17 mouse cellular contexts compared by ENCODE assay signal in the genomic region with DNA sequence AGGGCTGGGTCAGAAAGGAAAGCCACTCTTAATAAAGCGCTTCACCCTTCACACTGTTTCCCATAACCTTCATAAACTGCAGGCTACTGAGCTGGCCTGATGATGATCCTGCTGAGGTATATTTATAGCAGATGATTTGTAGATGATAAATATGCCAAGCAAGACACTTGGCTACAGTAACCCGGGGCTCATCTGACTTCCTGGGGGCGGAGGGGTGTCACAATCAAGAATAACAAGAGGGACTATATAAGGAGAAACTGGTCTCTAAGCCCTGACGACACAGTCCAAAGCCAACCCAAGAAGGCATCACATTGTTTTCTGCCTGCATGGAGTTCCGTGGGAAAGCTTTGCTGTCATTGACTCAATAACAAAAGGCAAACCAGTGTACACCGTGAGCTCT. TPM values are rescaled to one million over a fixed set of nuclear protein-coding genes. Genes with fewer than 3 reads are reported as not detected.
DNase-seq lines count a peak whose midpoint lies in the region; ATAC-seq and TF ChIP-seq lines count a peak whose summit lies in the region.
"Had no signal": no experiment of that assay in that cellular context is flagged by ENCODE, and none has a peak within 500 bp of the region (broad histone marks: within the 10 kb centered on the region; RNA-seq: fewer than 3 reads in every experiment).

No protein-coding gene starts in this region.

- peaks cover 32% of the 10 kb centered on the region for H3K4me1 ChIP-seq in forebrain, embryonic 15.5 days
- H3K4me1 ChIP-seq in forebrain, embryonic 11.5 days (replicated peaks; ENCODE audit: control insufficient read depth, insufficient read depth, low read length), result peaks cover 3% of the 10 kb centered on the region; the same call in 1 of the 2 replicates
- no peaks in the 10 kb centered on the region; the same call in 1 of the 2 replicates for H3K4me1 ChIP-seq in cortical plate, adult 2 months (ENCODE audit: control insufficient read depth, insufficient read depth, low read length)
- peaks cover 10% of the 10 kb centered on the region for H3K4me1 ChIP-seq in hindbrain, embryonic 15.5 days (replicated peaks)
- H3K4me1 ChIP-seq in midbrain, postnatal 0 days (ENCODE audit: insufficient read depth, low read length), result no peaks in the 10 kb centered on the region
- no peaks in the 10 kb centered on the region; the same call in 1 of the 2 replicates for H3K4me1 ChIP-seq in limb, embryonic 10.5 days
- H3K4me1 ChIP-seq: heart, embryonic 12.5 days; lung, embryonic 15.5 days had no signal

- H3K4me3 ChIP-seq in forebrain, embryonic 15.5 days, result peak overlapping the region; percentile 85
- H3K4me3 ChIP-seq in forebrain, embryonic 11.5 days (ENCODE audit: low read depth, low read length), result no peak overlapping the region
- H3K4me3 ChIP-seq in cortical plate, adult 2 months (ENCODE audit: insufficient read depth, low read length), result peak overlapping the region; percentile 96; the same call in 1 of the 2 replicates
- H3K4me3 ChIP-seq in hindbrain, embryonic 15.5 days, result peak overlapping the region; percentile 84
- H3K4me3 ChIP-seq in midbrain, postnatal 0 days (ENCODE audit: low read depth, low read length), result peak overlapping the region; percentile 67
- H3K4me3 ChIP-seq in limb, embryonic 10.5 days, result no peak overlapping the region
- H3K4me3 ChIP-seq: embryonic facial prominence, embryonic 13.5 days; heart, embryonic 12.5 days; lung, embryonic 15.5 days had no signal

- no peak overlapping the region for H3K9ac ChIP-seq in forebrain, embryonic 15.5 days (replicated peaks)
- H3K9ac ChIP-seq in forebrain, embryonic 11.5 days (ENCODE audit: low read length), result no peak overlapping the region
- peak overlapping the region; percentile 89 for H3K9ac ChIP-seq in hindbrain, embryonic 15.5 days
- peak overlapping the region; percentile 47 for H3K9ac ChIP-seq in midbrain, postnatal 0 days (replicated peaks; ENCODE audit: low read length, poor library complexity, severe bottlenecking)
- H3K9ac ChIP-seq: embryonic facial prominence, embryonic 13.5 days; heart, embryonic 12.5 days; lung, embryonic 15.5 days had no signal

- H3K9me3 ChIP-seq in forebrain, embryonic 15.5 days, result no peaks in the 10 kb centered on the region
- H3K9me3 ChIP-seq in forebrain, embryonic 11.5 days (ENCODE audit: control insufficient read depth, low read length), result no peaks in the 10 kb centered on the region
- H3K9me3 ChIP-seq in hindbrain, embryonic 15.5 days, result no peaks in the 10 kb centered on the region
- H3K9me3 ChIP-seq in midbrain, postnatal 0 days (ENCODE audit: low read length), result no peaks in the 10 kb centered on the region
- no peaks in the 10 kb centered on the region for H3K9me3 ChIP-seq in limb, embryonic 10.5 days (replicated peaks)
- H3K9me3 ChIP-seq: embryonic facial prominence, embryonic 13.5 days; heart, embryonic 12.5 days; lung, embryonic 15.5 days had no signal

- TF ChIP-seq CTCF in cortical plate, adult 2 months (IDR thresholded peaks at IDR 0.05; ENCODE audit: extremely low read depth, insufficient read depth, low read length), result no peak
- no peak for TF ChIP-seq CTCF in midbrain, postnatal 0 days (IDR thresholded peaks at IDR 0.05)

- H3K4me2 ChIP-seq in forebrain, embryonic 15.5 days (replicated peaks), result peak overlapping the region; percentile 65
- H3K4me2 ChIP-seq in forebrain, embryonic 11.5 days (ENCODE audit: low read depth, low read length, severe bottlenecking), result no peak overlapping the region
- peak overlapping the region; percentile 66 for H3K4me2 ChIP-seq in hindbrain, embryonic 15.5 days
- H3K4me2 ChIP-seq in midbrain, postnatal 0 days (ENCODE audit: low read depth, low read length, poor library complexity, severe bottlenecking), result peak overlapping the region; percentile 54
- H3K4me2 ChIP-seq: embryonic facial prominence, embryonic 13.5 days; heart, embryonic 12.5 days; liver, embryonic 11.5 days; lung, embryonic 15.5 days had no signal

- no peak for DNase-seq in forebrain, embryonic 11.5 days (ENCODE audit: low spot score)
- DNase-seq in midbrain, postnatal 0 days (ENCODE audit: low spot score), result no peak
- no peak for DNase-seq in lung, postnatal 14 days
- DNase-seq in limb, embryonic 10.5 days (ENCODE audit: low spot score), result no peak
- DNase-seq: adrenal gland, postnatal 25 days; gastrocnemius, postnatal 36 days; heart, postnatal 4 days; kidney, adult 2 months; right cerebral cortex, postnatal 4 days had no signal

- H3K27ac ChIP-seq in forebrain, embryonic 15.5 days (replicated peaks), result no peak overlapping the region
- H3K27ac ChIP-seq in forebrain, embryonic 11.5 days (ENCODE audit: low read depth, low read length), result no peak overlapping the region
- no peak overlapping the region for H3K27ac ChIP-seq in cortical plate, adult 2 months (ENCODE audit: insufficient read depth, low read length)
- H3K27ac ChIP-seq in hindbrain, embryonic 15.5 days (replicated peaks), result peak overlapping the region; percentile 96
- H3K27ac ChIP-seq in midbrain, postnatal 0 days (ENCODE audit: low read depth, low read length), result peak overlapping the region; percentile 64
- H3K27ac ChIP-seq in limb, embryonic 10.5 days, result no peak overlapping the region
- H3K27ac ChIP-seq: embryonic facial prominence, embryonic 13.5 days; lung, embryonic 15.5 days had no signal

- no peaks in the 10 kb centered on the region for H3K36me3 ChIP-seq in forebrain, embryonic 15.5 days
- no peaks in the 10 kb centered on the region for H3K36me3 ChIP-seq in forebrain, embryonic 11.5 days (ENCODE audit: control insufficient read depth, insufficient read depth, low read length)
- H3K36me3 ChIP-seq in hindbrain, embryonic 15.5 days, result no peaks in the 10 kb centered on the region
- no peaks in the 10 kb centered on the region for H3K36me3 ChIP-seq in midbrain, postnatal 0 days (ENCODE audit: insufficient read depth, low read length)
- H3K36me3 ChIP-seq in limb, embryonic 10.5 days, result no peaks in the 10 kb centered on the region
- H3K36me3 ChIP-seq: embryonic facial prominence, embryonic 13.5 days; heart, embryonic 12.5 days; lung, embryonic 15.5 days had no signal

- H3K27me3 ChIP-seq in forebrain, embryonic 15.5 days, result no peaks in the 10 kb centered on the region
- H3K27me3 ChIP-seq in forebrain, embryonic 11.5 days (ENCODE audit: control insufficient read depth, insufficient read depth, low read length), result no peaks in the 10 kb centered on the region
- no peaks in the 10 kb centered on the region for H3K27me3 ChIP-seq in hindbrain, embryonic 15.5 days
- no peaks in the 10 kb centered on the region for H3K27me3 ChIP-seq in midbrain, postnatal 0 days (ENCODE audit: insufficient read depth, low read length)
- H3K27me3 ChIP-seq in limb, embryonic 10.5 days (ENCODE audit: low read depth, poor library complexity, severe bottlenecking), result peaks cover 47% of the 10 kb centered on the region

- 45% methylated on average over 6 of the region's 6 CpGs for WGBS in forebrain, embryonic 15.5 days
- whole genome bisulfite sequencing in forebrain, embryonic 11.5 days, result 45% methylated on average over 6 of the region's 6 CpGs
- 22% methylated on average over 6 of the region's 6 CpGs for WGBS in hindbrain, embryonic 15.5 days
- 13% methylated on average over 6 of the region's 6 CpGs for WGBS in midbrain, postnatal 0 days
- 80% methylated on average over 6 of the region's 6 CpGs for WGBS in limb, embryonic 10.5 days

- no peak for TF ChIP-seq POLR2A in cortical plate, adult 2 months (IDR thresholded peaks at IDR 0.05; ENCODE audit: extremely low read depth, insufficient read depth, low read length)

- ATAC-seq in forebrain, embryonic 15.5 days (replicated peaks), result no peak
- ATAC-seq in forebrain, embryonic 11.5 days (replicated peaks; ENCODE audit: low FRiP score), result no peak
- no peak for ATAC-seq in hindbrain, embryonic 15.5 days (ENCODE audit: low FRiP score, low read depth)
- ATAC-seq in midbrain, postnatal 0 days (ENCODE audit: low FRiP score), result no peak
- ATAC-seq: CD4-positive, CD25-positive, alpha-beta regulatory T cell, adult 4 months had no signal

RNA-seq across cellular contexts. Expression of a gene that starts 2.8 kb away (rescaled TPM):
- polyA plus RNA-seq in forebrain, embryonic 15.5 days (2015; fragmentation: Nextera tagmentation; extraction: Ambion mirVana), result 41.1 and 45.9 TPM in 2 replicates
- 9.3 and 9.5 TPM in 2 replicates for polyA plus RNA-seq in forebrain, embryonic 11.5 days (2014; fragmentation: Nextera tagmentation; extraction: Ambion mirVana)
- polyA plus RNA-seq in cortical plate, adult 2 months (2012; rRNA removed), result 54.2 and 56.8 TPM in 2 replicates
- 52.4 and 53.4 TPM in 2 replicates for polyA plus RNA-seq in hindbrain, embryonic 15.5 days (2015; fragmentation: Nextera tagmentation; extraction: Ambion mirVana)
- total RNA-seq in midbrain, postnatal 0 days (2014; rRNA removed), result 90.7 and 110 TPM in 2 replicates
- 54.6 and 55.8 TPM in 2 replicates for polyA plus RNA-seq in midbrain, postnatal 0 days (2015; fragmentation: Nextera tagmentation; extraction: Ambion mirVana)
- 0.16 and 0.33 TPM in 2 replicates for polyA plus RNA-seq in limb, embryonic 10.5 days (2016; fragmentation: Nextera tagmentation; extraction: Ambion mirVana)

Comparison
In these comparisons a context has a peak if more than half of its experiments do, and no peak if none do; other contexts are left out.
1. H3K4me3 ChIP-seq: peak in forebrain, embryonic 15.5 days (single experiment), cortical plate, adult 2 months (single experiment), hindbrain, embryonic 15.5 days (single experiment) and midbrain, postnatal 0 days (single experiment); none in forebrain, embryonic 11.5 days (single experiment) and limb, embryonic 10.5 days (single experiment).
2. H3K27ac ChIP-seq: peak in hindbrain, embryonic 15.5 days (single experiment) and midbrain, postnatal 0 days (single experiment); none in forebrain, embryonic 15.5 days (single experiment), forebrain, embryonic 11.5 days (single experiment), cortical plate, adult 2 months (single experiment) and limb, embryonic 10.5 days (single experiment).
3. H3K9ac ChIP-seq: peak in hindbrain, embryonic 15.5 days (single experiment) and midbrain, postnatal 0 days (single experiment); none in forebrain, embryonic 15.5 days (single experiment) and forebrain, embryonic 11.5 days (single experiment).